Mouse (Mus musculus): ENCODE results near the gene Ier5. TPM values are rescaled to one million over a fixed set of nuclear protein-coding genes. Genes with fewer than 3 reads are reported as not detected.

Gene Ier5
- polyA plus RNA-seq, 1 experiment = 9.8 TPM

DNA sequence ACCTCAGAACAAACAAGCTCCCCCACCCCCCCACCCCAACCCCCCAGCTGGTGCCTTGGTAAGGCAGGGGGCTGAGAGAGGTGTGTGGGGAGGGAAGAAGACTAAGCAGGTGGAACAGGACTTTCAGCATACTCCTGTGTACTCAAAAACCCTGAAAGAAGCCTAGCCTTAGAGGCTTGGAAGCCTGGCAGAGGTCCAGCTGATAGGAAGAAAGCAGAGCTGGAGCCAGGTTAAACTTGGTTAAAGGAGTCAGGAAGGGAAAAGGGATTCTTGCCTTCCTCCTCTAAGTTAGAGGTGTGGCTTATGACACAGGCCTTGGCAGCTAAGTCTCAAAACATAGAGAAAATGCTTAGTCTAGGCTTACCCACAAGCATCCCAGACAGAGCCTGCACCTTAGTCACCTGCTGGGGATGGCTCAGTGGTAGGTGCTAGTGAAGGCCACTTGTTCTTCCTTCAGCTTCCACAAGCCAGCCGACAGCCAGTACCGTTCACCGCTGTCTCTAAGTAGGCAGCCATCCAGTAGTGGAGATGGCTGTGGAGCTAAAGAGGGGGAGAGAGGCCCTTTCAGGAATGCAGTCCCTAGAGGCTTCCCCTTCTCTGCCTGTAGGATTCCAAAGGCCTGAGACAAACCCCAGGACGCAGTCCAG lies 6.2 kb downstream of the Ier5 start:
- WGBS = 26% methylated on average over 4 of the region's 4 CpGs
- TF ChIP-seq CTCF (conservative IDR thresholded peaks at IDR 0.05; ENCODE audit: insufficient read depth, insufficient read length, low read depth, low read length) (no peak), POLR2A (IDR thresholded peaks at IDR 0.05; ENCODE audit: low read depth, low read length) (no peak)
- Histone ChIP-seq H3K4me1 (ENCODE audit: control insufficient read depth, insufficient read depth, low read length) (peaks cover 21% of the 10 kb centered on the region), H3K36me3 (ENCODE audit: control insufficient read depth, insufficient read depth, low read length) (no peaks in the 10 kb centered on the region), H3K4me3 (ENCODE audit: insufficient read depth, low read depth, low read length) (no peak overlapping the region), H3K27me3 (replicated peaks; ENCODE audit: control insufficient read depth, insufficient read depth, low read length) (no peaks in the 10 kb centered on the region), H3K27ac (ENCODE audit: insufficient read depth, low read depth, low read length) (peak overlapping the region; percentile 42; the same call in 1 of the 2 replicates)
- peak; percentile 69 for DNase-seq

DNA sequence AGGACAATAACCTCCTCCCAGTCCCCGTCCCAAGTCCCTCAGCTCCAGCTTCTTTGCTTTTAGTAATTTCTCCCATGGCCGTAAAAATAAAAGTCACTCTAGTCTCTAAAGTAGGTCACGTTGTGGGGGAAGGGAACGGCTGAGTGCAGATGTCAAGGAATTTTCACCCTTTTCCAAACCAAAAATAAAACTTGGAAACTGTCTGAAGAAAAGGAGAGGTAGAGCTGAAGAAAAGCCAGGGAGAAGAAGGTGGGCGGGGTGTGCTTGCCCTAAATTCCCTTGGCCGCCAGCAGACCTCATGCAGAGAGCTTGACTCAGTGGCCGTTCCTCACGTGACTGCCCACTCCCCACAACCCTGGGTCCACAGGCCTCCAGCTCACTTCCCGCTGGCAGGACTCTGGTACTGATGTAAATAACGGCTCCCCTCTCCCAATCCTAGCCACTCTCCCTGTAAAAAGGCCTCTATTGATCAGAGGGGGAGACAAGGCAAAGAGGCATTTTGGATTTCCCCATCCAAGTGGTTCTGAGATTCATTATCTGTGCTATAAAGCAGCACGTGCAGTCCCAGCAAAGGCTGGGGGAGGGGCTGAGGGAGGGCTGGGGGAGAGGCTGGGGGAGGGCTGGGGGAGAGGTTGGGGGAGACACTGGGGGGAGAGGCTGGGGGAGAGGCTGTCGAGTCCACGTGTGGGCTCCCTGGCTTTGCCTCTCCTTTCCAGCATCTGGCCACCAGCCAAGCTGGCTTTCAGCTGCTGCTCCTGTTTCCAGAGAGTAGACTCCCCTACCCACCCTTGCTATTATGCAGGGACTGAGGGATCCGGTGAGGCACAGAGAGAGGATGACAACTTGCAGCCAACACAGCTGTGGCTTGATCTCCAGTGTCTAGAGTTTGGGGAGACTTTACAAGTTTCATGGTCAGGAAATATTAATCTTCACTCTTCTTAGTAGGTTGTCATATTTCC lies 7.3 kb downstream of the Ier5 start:
- Histone ChIP-seq H3K36me3 (ENCODE audit: control insufficient read depth, insufficient read depth, low read length) (no peaks in the 10 kb centered on the region), H3K27ac (ENCODE audit: insufficient read depth, low read depth, low read length) (peak overlapping the region; percentile 47), H3K4me3 (ENCODE audit: insufficient read depth, low read depth, low read length) (no peak overlapping the region), H3K27me3 (replicated peaks; ENCODE audit: control insufficient read depth, insufficient read depth, low read length) (no peaks in the 10 kb centered on the region), H3K4me1 (ENCODE audit: control insufficient read depth, insufficient read depth, low read length) (peaks cover 21% of the 10 kb centered on the region)
- TF ChIP-seq CTCF (conservative IDR thresholded peaks at IDR 0.05; ENCODE audit: insufficient read depth, insufficient read length, low read depth, low read length) = no peak
- TF ChIP-seq POLR2A (IDR thresholded peaks at IDR 0.05; ENCODE audit: low read depth, low read length) = no peak
- WGBS = 17% methylated on average over 14 of the region's 14 CpGs
- DNase-seq = peak; percentile 77

DNA sequence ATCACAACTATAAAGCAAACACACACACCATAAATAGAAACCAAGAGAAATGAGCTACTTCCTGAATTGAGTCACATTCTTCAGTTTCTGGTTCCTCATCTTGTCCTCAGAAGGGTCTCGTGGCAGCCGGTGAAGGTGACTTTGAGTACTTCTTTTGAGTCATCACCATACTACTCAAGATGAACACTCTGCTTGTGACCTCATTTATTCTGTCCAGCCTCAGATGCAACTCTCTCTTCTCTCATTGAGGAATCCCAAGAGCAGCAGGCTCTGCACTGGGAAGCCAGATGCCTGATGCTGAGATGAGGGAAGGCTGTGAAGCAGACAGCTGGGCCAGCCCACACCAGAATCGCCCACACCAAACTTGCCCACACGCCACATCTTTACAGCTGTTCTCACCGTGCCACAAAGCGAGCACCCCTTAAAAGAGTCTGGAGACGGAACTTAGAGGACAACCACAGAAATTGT lies 8.0 kb downstream of the Ier5 start:
- H3K27ac ChIP-seq (ENCODE audit: insufficient read depth, low read depth, low read length) = peak overlapping the region; percentile 40
- no peaks in the 10 kb centered on the region for H3K36me3 ChIP-seq (ENCODE audit: control insufficient read depth, insufficient read depth, low read length)
- no peaks in the 10 kb centered on the region for H3K27me3 ChIP-seq (replicated peaks; ENCODE audit: control insufficient read depth, insufficient read depth, low read length)
- H3K4me1 ChIP-seq (ENCODE audit: control insufficient read depth, insufficient read depth, low read length) = peaks cover 25% of the 10 kb centered on the region
- no peak for TF ChIP-seq CTCF (conservative IDR thresholded peaks at IDR 0.05; ENCODE audit: insufficient read depth, insufficient read length, low read depth, low read length)
- no peak for TF ChIP-seq POLR2A (IDR thresholded peaks at IDR 0.05; ENCODE audit: low read depth, low read length)
- no peak overlapping the region for H3K4me3 ChIP-seq (ENCODE audit: insufficient read depth, low read depth, low read length)
- 61% methylated on average over 7 of the region's 7 CpGs for WGBS
- peak; percentile 31 for DNase-seq

DNA sequence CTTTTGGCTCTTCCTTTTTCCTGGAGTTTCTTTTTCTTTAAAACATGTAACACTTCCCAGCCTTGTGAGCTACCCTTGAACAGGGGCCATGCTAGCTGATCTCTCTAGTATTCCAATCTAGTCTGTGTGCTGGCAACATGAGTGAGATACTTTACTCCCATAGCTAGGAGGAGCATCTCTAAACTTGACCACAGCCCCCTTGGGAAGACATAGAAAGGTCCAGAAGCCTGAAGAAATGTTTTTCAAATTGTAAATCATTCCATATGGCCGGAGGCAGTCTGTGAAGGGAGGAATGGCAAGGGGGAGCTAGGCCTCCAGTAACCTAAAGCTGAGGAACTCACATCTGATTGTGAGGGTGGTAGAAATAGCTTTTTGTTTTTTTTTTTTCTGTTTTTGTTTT lies 8.7 kb downstream of the Ier5 start:
- peaks cover 27% of the 10 kb centered on the region for H3K4me1 ChIP-seq (ENCODE audit: control insufficient read depth, insufficient read depth, low read length)
- no peaks in the 10 kb centered on the region for H3K36me3 ChIP-seq (ENCODE audit: control insufficient read depth, insufficient read depth, low read length)
- no peaks in the 10 kb centered on the region for H3K27me3 ChIP-seq (replicated peaks; ENCODE audit: control insufficient read depth, insufficient read depth, low read length)
- DNase-seq = no peak
- WGBS = 90% methylated on average over 1 of the region's 1 CpGs
- H3K4me3 ChIP-seq (ENCODE audit: insufficient read depth, low read depth, low read length) = no peak overlapping the region
- TF ChIP-seq POLR2A (IDR thresholded peaks at IDR 0.05; ENCODE audit: low read depth, low read length) (no peak), CTCF (conservative IDR thresholded peaks at IDR 0.05; ENCODE audit: insufficient read depth, insufficient read length, low read depth, low read length) (no peak)
- no peak overlapping the region for H3K27ac ChIP-seq (ENCODE audit: insufficient read depth, low read depth, low read length)

DNA sequence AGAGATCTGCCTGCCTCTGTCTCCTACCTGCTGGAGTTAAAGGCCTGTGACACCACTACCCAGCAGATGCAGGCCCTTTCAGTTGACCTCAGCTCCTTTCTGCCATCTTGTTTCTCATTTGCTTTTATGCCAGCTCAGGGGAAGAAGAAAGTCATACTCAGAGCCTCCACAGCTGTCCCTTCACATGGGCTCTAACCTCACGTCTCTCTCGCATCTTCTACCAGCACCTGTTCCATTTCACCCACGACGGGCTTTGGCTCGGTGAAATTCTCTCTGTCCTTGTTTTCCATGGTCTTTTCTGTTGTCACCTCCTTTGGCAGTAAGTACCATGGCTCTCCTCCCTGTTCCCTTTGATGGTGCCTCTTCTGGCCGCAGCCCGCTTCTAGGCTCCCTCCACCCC lies 9.1 kb downstream of the Ier5 start:
- DNase-seq = no peak
- peaks cover 28% of the 10 kb centered on the region for H3K4me1 ChIP-seq (ENCODE audit: control insufficient read depth, insufficient read depth, low read length)
- no peak for TF ChIP-seq POLR2A (IDR thresholded peaks at IDR 0.05; ENCODE audit: low read depth, low read length)
- no peak for TF ChIP-seq CTCF (conservative IDR thresholded peaks at IDR 0.05; ENCODE audit: insufficient read depth, insufficient read length, low read depth, low read length)
- no peak overlapping the region for H3K27ac ChIP-seq (ENCODE audit: insufficient read depth, low read depth, low read length)
- 95% methylated on average over 7 of the region's 7 CpGs for WGBS
- H3K36me3 ChIP-seq (ENCODE audit: control insufficient read depth, insufficient read depth, low read length) = no peaks in the 10 kb centered on the region
- H3K27me3 ChIP-seq (replicated peaks; ENCODE audit: control insufficient read depth, insufficient read depth, low read length) = no peaks in the 10 kb centered on the region
- H3K4me3 ChIP-seq (ENCODE audit: insufficient read depth, low read depth, low read length) = no peak overlapping the region

DNA sequence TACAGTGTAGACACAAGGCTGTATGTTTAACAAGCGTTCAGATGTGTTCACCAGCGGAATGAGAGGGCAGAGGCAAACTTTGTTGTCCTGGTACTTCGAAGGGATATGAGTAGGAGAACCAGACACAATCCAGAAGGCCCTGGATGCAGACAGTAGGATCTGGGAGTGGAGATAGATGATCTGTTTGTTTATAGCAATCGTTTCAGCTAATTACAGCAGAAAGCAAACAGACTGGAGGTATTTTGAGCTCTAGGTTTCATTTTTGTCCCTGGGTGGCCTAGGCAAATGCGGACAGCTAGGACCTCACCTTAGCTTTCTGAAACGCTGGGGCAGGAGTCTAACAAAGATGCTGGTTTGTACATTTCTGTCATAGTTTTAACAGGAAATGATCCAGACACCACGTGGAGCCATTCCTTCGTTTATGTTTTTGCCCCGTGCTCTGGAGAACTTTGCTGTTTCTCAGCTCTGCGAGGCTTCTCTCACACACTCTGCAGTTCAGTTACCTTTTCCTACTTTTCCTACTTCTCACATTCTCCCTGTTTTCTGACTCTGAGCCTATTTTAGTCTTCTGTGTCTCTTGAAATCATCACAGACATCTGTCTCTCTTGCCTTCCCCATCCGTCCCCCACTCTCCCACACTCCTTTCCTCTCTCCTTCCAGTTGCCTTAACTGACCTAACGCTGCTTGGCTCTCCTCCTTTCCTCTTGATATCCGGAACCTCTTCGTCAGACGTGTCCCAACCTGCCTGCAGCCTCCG lies 10.4 kb downstream of the Ier5 start:
- Histone ChIP-seq H3K36me3 (ENCODE audit: control insufficient read depth, insufficient read depth, low read length) (no peaks in the 10 kb centered on the region), H3K4me3 (ENCODE audit: insufficient read depth, low read depth, low read length) (no peak overlapping the region), H3K27ac (ENCODE audit: insufficient read depth, low read depth, low read length) (0 out of 2 replicates have a peak overlapping the region, but pooled peaks have one; percentile 10), H3K27me3 (replicated peaks; ENCODE audit: control insufficient read depth, insufficient read depth, low read length) (no peaks in the 10 kb centered on the region), H3K4me1 (ENCODE audit: control insufficient read depth, insufficient read depth, low read length) (peaks cover 41% of the 10 kb centered on the region)
- TF ChIP-seq CTCF (conservative IDR thresholded peaks at IDR 0.05; ENCODE audit: insufficient read depth, insufficient read length, low read depth, low read length) = no peak
- no peak for TF ChIP-seq POLR2A (IDR thresholded peaks at IDR 0.05; ENCODE audit: low read depth, low read length)
- WGBS = 53% methylated on average over 16 of the region's 16 CpGs
- no peak for DNase-seq
